Mouse (Mus musculus) cerebellum, adult 2 months (tissue): ENCODE measurements at regions not wholly inside any gene's neighbourhood (a gene's known extent, or its start where the extent isn't known, plus 50 kb on each side); places are given as distances from the start of the nearest gene placed in this dataset.
A peak's percentile ranks its signal among the peaks of the same experiment; 100 is the strongest.
"Not testable (repeated sequence)": the region's sequence is repeated elsewhere in the genome, so short reads cannot be mapped to it uniquely, and the experiment has no call there.

Source experiments
- DNase-seq, 2 experiments: peaks; one replicate each; pipeline ENCODE4 v3.0.0; 2021
- H3K27ac ChIP-seq: fragments of 200-500 bp; 2 replicates; pipeline ENCODE4 v1.5.1; 2012; ENCODE audit warnings: low read length, control low read depth, inconsistent platforms; ENCODE audit not compliant: insufficient read depth
- H3K27me3 ChIP-seq: fragments of 200-500 bp; 2 replicates; pipeline ENCODE4 v1.6.1; 2012; ENCODE audit warnings: inconsistent platforms, mild to moderate bottlenecking, low read length, moderate library complexity; ENCODE audit not compliant: control insufficient read depth, insufficient read depth
- H3K4me1 ChIP-seq: fragments of 200-500 bp; 2 replicates; pipeline ENCODE4 v1.6.1; 2011; ENCODE audit warnings: low read length; ENCODE audit not compliant: control insufficient read depth, insufficient read depth
- H3K4me3 ChIP-seq: fragments of 200-500 bp; replicated peaks from 2 replicates; pipeline ENCODE3; 2011; ENCODE audit warnings: mild to moderate bottlenecking, low read depth, low read length, control low read depth; ENCODE audit not compliant: insufficient read depth
- CTCF ChIP-seq: fragments of 200-500 bp; IDR thresholded peaks from 2 replicates; pipeline ENCODE4 v1.5.1; 2011; ENCODE audit warnings: low read depth, mild to moderate bottlenecking, control low read depth, low read length, moderate library complexity, borderline replicate concordance; ENCODE audit not compliant: insufficient read depth
- POLR2A ChIP-seq: fragments of 200-500 bp; IDR thresholded peaks from 2 replicates; pipeline ENCODE4 v1.6.1; 2011; ENCODE audit warnings: low read length, control low read depth, borderline replicate concordance; ENCODE audit not compliant: insufficient read depth
- WGBS: fragments of 180-500 bp; shearing (Covaris S2); methylation state at CpG from one replicate; pipeline ENCODE4 v1.1.7; 2018; 5-methylcytosine and 5-hydroxymethylcytosine counted together

DNA sequence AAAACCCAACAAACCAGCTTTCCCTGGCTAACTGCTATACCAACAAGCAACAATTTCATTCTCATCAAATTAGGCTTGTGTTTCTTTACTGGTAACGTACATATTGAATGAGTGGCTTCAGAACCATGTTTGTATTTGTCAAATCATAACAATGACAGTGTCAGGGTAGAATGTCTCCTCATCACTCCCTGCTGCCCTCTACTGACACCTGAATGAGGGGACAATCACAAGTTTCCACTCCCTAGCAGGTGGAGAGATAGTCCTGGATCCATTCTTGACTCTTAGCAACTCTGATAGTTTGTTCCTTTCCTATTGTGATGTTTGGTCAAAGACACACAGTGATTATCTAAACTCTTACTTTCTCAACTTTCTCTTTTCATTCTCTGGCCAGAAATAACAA is 140.4 kb upstream of the Fam3c start:
- H3K27ac ChIP-seq, result no peak overlapping the region
- WGBS, result 89% methylated on average over 1 of the region's 1 CpGs
- no peak overlapping the region for H3K4me3 ChIP-seq
- no peak for DNase-seq
- no peaks in the 10 kb centered on the region for H3K4me1 ChIP-seq
- H3K27me3 ChIP-seq, result no peaks in the 10 kb centered on the region
- TF ChIP-seq CTCF (no peak), POLR2A (no peak)

DNA sequence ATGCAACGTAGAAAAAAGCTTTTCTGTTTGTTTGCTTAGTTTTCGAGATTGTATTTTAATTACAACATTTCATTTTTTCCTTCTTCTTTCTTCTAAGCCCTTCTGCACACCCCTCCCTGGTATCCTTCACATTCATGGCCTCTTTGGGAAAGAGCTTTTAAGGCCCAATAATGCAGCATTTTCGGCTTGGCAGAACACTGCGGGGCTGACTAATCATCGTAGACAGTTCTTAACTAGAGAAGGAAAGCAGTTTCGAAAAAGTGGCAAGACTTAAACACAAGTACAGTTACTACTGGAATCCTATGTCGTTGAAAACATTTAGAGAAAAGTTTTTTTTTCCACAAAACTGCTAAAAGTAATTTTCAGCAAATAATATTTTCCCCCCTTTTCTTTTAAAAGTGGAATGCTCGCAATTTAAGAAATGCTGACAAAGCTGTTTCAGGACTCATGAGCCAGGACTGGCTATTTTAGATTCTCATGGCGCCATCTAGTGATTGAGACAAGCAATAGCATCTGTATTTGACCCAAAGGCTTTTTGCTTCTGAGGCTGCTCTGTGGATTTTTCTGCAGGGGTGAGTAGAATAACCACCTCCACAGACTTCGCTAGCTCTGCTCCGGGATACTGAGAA is 137.7 kb upstream of the Fam3c start:
- Histone ChIP-seq H3K4me1 (no peaks in the 10 kb centered on the region), H3K27me3 (no peaks in the 10 kb centered on the region), H3K27ac (no peak overlapping the region), H3K4me3 (no peak overlapping the region)
- TF ChIP-seq CTCF, result peak; percentile 36; the same call in 1 of the 2 replicates
- no peak for TF ChIP-seq POLR2A
- WGBS, result 30% methylated on average over 11 of the region's 11 CpGs
- DNase-seq, result peak in 1 of 2 experiments; percentile 49

DNA sequence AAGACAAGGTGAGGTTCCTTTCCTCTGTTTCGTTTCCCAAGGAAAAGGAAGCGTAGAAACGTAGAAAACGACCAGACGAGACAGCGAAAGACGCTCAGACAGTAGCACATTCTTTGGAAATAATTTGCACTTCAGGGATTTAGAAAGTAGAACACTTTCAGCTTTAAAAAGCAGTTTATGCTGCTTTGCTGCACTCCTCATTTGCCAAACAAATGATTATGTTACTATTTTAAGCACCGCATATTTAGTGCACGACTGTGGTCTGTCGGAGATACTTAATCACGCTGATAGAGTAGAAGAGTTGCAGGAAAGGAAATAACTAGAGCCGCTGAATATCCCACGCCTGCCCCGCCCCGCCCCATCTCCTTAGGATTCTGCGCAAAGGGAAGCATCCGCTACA is 136.9 kb upstream of the Fam3c start:
- WGBS, result 90% methylated on average over 17 of the region's 17 CpGs
- Histone ChIP-seq H3K27ac (no peak overlapping the region), H3K4me1 (no peaks in the 10 kb centered on the region), H3K27me3 (no peaks in the 10 kb centered on the region), H3K4me3 (no peak overlapping the region)
- no peak for TF ChIP-seq CTCF
- no peak for TF ChIP-seq POLR2A
- DNase-seq, result no peak

DNA sequence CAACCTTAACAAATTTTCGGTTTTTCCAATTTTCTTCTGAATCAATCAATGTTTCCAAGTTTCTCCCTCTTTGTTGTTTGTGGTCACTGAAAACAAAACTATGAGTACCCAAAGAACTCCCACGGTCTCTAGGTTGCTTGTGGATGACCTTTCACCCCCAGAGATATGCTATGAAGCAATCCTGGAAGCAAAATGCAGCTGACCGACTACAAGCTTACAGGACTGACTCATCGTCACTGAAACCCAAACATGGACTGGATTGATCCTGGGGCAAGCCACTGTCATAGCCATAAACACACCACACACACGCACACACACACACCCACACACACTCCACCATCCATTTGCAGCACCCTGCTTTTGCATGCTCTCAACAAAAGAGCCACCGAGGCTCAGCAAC is 134.7 kb upstream of the Fam3c start:
- no peak overlapping the region for H3K27ac ChIP-seq
- WGBS, result 88% methylated on average over 6 of the region's 6 CpGs
- no peak for DNase-seq
- H3K4me3 ChIP-seq, result no peak overlapping the region
- H3K27me3 ChIP-seq, result no peaks in the 10 kb centered on the region
- no peaks in the 10 kb centered on the region for H3K4me1 ChIP-seq
- TF ChIP-seq POLR2A (no peak), CTCF (no peak)

DNA sequence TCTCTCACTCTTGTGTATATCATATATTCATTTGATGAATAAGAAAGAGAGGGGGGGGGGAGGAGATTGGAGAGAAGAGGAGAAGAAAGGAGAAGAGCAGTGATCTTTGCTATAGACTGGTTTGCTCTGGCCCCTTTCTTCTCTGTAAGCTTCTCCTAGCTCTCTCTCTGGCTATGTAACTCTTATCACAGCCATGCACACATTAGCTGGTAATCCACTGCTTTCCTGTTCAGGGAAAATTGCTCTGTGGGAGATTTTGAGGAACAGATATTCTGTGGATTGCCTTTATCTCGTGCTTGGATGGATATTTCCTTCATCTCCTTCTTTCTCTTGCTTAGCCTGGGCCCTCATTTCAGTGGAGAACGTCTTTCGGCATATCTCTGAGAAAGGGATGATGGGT is 131.4 kb upstream of the Fam3c start:
- no peaks in the 10 kb centered on the region for H3K27me3 ChIP-seq
- WGBS, result 77% methylated on average over 3 of the region's 3 CpGs
- no peaks in the 10 kb centered on the region for H3K4me1 ChIP-seq
- DNase-seq, result no peak
- H3K27ac ChIP-seq, result no peak overlapping the region
- no peak for TF ChIP-seq CTCF
- TF ChIP-seq POLR2A, result no peak
- H3K4me3 ChIP-seq, result no peak overlapping the region

DNA sequence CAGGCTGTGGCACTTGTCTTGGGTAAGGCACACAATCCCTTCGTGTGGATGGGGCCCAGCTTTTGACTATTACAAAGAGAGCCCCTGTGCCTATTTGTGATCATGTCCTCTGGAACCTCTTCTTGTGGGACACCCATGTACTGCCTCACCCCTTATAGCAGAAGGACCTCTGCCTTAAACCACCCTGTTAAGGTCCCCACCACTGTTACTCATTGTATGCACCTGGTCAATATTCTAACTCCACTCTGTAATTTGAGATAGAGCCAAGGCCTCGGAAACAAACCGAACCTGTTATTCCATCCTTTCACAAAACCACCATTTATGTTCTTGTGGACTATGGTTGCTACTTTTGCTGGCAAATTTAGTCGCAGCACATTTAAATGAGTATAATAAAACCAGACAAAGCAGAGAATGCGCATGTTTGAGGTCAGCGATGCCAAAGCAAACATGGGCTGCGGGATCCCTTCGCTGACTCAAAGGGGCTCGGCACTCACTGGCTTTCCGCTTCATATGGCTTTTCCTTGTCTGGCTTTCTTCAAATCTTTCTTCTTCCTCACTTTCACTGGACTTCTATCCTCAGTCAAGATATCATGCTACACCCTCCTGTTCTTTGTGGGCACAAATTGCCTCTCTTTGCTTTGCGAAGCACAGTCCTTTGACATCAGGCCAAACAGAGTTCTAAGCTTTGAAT is 129.9 kb upstream of the Fam3c start:
- Histone ChIP-seq H3K27ac (no peak overlapping the region), H3K27me3 (no peaks in the 10 kb centered on the region), H3K4me3 (no peak overlapping the region), H3K4me1 (no peaks in the 10 kb centered on the region)
- WGBS, result 80% methylated on average over 11 of the region's 11 CpGs
- no peak for TF ChIP-seq CTCF
- TF ChIP-seq POLR2A, result no peak
- no peak for DNase-seq

DNA sequence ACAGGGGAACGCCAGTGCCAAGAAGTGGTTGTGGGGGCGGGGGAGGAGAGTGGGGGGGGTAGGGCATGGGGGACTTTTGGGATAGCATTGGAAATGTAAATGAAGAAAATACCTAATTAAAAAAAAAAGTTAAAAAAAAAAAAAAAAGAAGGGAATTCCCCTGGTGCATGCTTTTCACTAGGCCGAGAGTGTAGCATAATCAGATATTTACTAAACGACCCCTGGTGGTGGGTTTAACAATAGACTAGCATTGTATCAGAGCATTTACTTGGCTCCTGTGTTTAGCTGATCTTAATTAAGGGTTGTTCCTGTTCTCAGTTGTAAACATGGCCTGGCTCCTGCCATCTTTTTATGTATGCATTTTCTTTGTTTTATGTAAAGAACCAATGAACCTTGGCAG is 126.2 kb upstream of the Fam3c start:
- H3K27me3 ChIP-seq, DNase-seq, H3K4me1 ChIP-seq, H3K4me3 ChIP-seq, H3K27ac ChIP-seq: not testable (repeated sequence)
- WGBS, result 84% methylated on average over 4 of the region's 4 CpGs

DNA sequence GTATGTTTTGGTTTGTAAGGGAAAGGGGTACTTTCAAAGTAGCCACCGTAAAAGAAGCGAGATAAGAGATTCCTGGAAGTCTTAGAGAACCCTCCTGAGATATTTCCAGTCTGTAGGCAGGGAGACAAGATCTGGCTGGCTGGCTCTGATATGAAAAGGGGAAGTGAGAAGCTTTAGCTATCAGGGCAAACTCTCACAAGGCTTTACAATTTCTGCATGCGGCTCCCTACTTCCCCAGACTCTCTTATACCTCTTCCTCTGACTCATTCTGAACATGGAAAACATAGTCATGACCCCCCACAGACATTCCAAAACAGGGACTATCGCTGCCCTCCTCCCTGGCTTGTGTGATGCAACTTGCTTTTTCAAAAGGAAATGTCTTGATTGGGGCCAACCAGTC is 118.6 kb upstream of the Fam3c start:
- 82% methylated on average over 4 of the region's 4 CpGs for WGBS
- TF ChIP-seq CTCF, result no peak
- TF ChIP-seq POLR2A, result no peak
- H3K27ac ChIP-seq, result no peak overlapping the region
- no peaks in the 10 kb centered on the region for H3K4me1 ChIP-seq
- no peak overlapping the region for H3K4me3 ChIP-seq
- DNase-seq, result no peak
- no peaks in the 10 kb centered on the region for H3K27me3 ChIP-seq
